Mouse (Mus musculus): ENCODE measurements around the gene Cmtm4. TPM values are rescaled to one million over a fixed set of nuclear protein-coding genes. Genes with fewer than 3 reads are reported as not detected.
A peak's percentile ranks its signal among the peaks of the same experiment; 100 is the strongest.

Gene Cmtm4
- polyA plus RNA-seq, 1 experiment from 2014 or later: 2.7 TPM

- WGBS: 83% methylated on average over 3 of the region's 3 CpGs
Measured at GRCm38 (mm10) chr8:104383977-104384376, 11.6 kb downstream of the Cmtm4 start.

GRCm38 (mm10) chr8:104383296-104383695, 12.3 kb downstream of the Cmtm4 start:
- no peaks in the 10 kb centered on the region for H3K36me3 ChIP-seq (ENCODE audit: control insufficient read depth, insufficient read depth, low read length)
- no peak overlapping the region for H3K9ac ChIP-seq (ENCODE audit: low read depth, low read length)
- H3K27ac ChIP-seq (ENCODE audit: low read length): no peak overlapping the region
- no peak overlapping the region for H3K4me3 ChIP-seq (ENCODE audit: low read depth, low read length)
- peaks cover 31% of the 10 kb centered on the region for H3K4me1 ChIP-seq (ENCODE audit: control insufficient read depth, insufficient read depth, low read length)
- no peaks in the 10 kb centered on the region for H3K27me3 ChIP-seq (ENCODE audit: control insufficient read depth, insufficient read depth, low read depth, low read length)
- no peak for ATAC-seq
- no peak overlapping the region for H3K4me2 ChIP-seq (ENCODE audit: low read length)
- WGBS: 81% methylated on average over 2 of the region's 2 CpGs
- H3K9me3 ChIP-seq (replicated peaks; ENCODE audit: control insufficient read depth, low read length, poor library complexity, severe bottlenecking): no peaks in the 10 kb centered on the region

More at GRCm38 (mm10) chr8:104383977-104384376, 11.6 kb downstream of the Cmtm4 start:
- H3K4me1 ChIP-seq (ENCODE audit: control insufficient read depth, insufficient read depth, low read length): peaks cover 31% of the 10 kb centered on the region
- H3K4me3 ChIP-seq (ENCODE audit: low read depth, low read length): no peak overlapping the region
- no peak overlapping the region for H3K27ac ChIP-seq (ENCODE audit: low read length)
- H3K27me3 ChIP-seq (ENCODE audit: control insufficient read depth, insufficient read depth, low read depth, low read length): no peaks in the 10 kb centered on the region
- no peak overlapping the region for H3K9ac ChIP-seq (ENCODE audit: low read depth, low read length)
- ATAC-seq: no peak
- no peaks in the 10 kb centered on the region for H3K36me3 ChIP-seq (ENCODE audit: control insufficient read depth, insufficient read depth, low read length)
- no peaks in the 10 kb centered on the region for H3K9me3 ChIP-seq (replicated peaks; ENCODE audit: control insufficient read depth, low read length, poor library complexity, severe bottlenecking)
- no peak overlapping the region for H3K4me2 ChIP-seq (ENCODE audit: low read length)

GRCm38 (mm10) chr8:104380961-104381411, 14.6 kb downstream of the Cmtm4 start:
- Histone ChIP-seq H3K27ac (ENCODE audit: low read length) (no peak overlapping the region), H3K9me3 (replicated peaks; ENCODE audit: control insufficient read depth, low read length, poor library complexity, severe bottlenecking) (no peaks in the 10 kb centered on the region), H3K4me3 (ENCODE audit: low read depth, low read length) (no peak overlapping the region), H3K4me1 (ENCODE audit: control insufficient read depth, insufficient read depth, low read length) (peaks cover 22% of the 10 kb centered on the region), H3K4me2 (ENCODE audit: low read length) (no peak overlapping the region), H3K36me3 (ENCODE audit: control insufficient read depth, insufficient read depth, low read length) (no peaks in the 10 kb centered on the region), H3K9ac (ENCODE audit: low read depth, low read length) (no peak overlapping the region), H3K27me3 (ENCODE audit: control insufficient read depth, insufficient read depth, low read depth, low read length) (no peaks in the 10 kb centered on the region)
- no peak for ATAC-seq
- WGBS: 86% methylated on average over 5 of the region's 5 CpGs

GRCm38 (mm10) chr8:104380269-104380668, 15.3 kb downstream of the Cmtm4 start:
- H3K4me1 ChIP-seq (ENCODE audit: control insufficient read depth, insufficient read depth, low read length): peaks cover 23% of the 10 kb centered on the region
- 93% methylated on average over 7 of the region's 7 CpGs for WGBS
- ATAC-seq: no peak
- H3K27me3 ChIP-seq (ENCODE audit: control insufficient read depth, insufficient read depth, low read depth, low read length): no peaks in the 10 kb centered on the region
- no peak overlapping the region for H3K4me2 ChIP-seq (ENCODE audit: low read length)
- no peaks in the 10 kb centered on the region for H3K9me3 ChIP-seq (replicated peaks; ENCODE audit: control insufficient read depth, low read length, poor library complexity, severe bottlenecking)
- H3K9ac ChIP-seq (ENCODE audit: low read depth, low read length): no peak overlapping the region
- H3K27ac ChIP-seq (ENCODE audit: low read length): no peak overlapping the region
- no peak overlapping the region for H3K4me3 ChIP-seq (ENCODE audit: low read depth, low read length)
- H3K36me3 ChIP-seq (ENCODE audit: control insufficient read depth, insufficient read depth, low read length): no peaks in the 10 kb centered on the region

GRCm38 (mm10) chr8:104379301-104379836, 16.2 kb downstream of the Cmtm4 start:
- Histone ChIP-seq H3K36me3 (ENCODE audit: control insufficient read depth, insufficient read depth, low read length) (no peaks in the 10 kb centered on the region), H3K27me3 (ENCODE audit: control insufficient read depth, insufficient read depth, low read depth, low read length) (no peaks in the 10 kb centered on the region), H3K4me1 (ENCODE audit: control insufficient read depth, insufficient read depth, low read length) (peaks cover 31% of the 10 kb centered on the region), H3K9me3 (replicated peaks; ENCODE audit: control insufficient read depth, low read length, poor library complexity, severe bottlenecking) (no peaks in the 10 kb centered on the region), H3K27ac (ENCODE audit: low read length) (no peak overlapping the region), H3K4me2 (ENCODE audit: low read length) (no peak overlapping the region), H3K4me3 (ENCODE audit: low read depth, low read length) (no peak overlapping the region), H3K9ac (ENCODE audit: low read depth, low read length) (no peak overlapping the region)
- 64% methylated on average over 10 of the region's 10 CpGs for WGBS
- ATAC-seq: no peak

- H3K9me3 ChIP-seq (replicated peaks; ENCODE audit: control insufficient read depth, low read length, poor library complexity, severe bottlenecking): no peaks in the 10 kb centered on the region
- H3K9ac ChIP-seq (ENCODE audit: low read depth, low read length): no peak overlapping the region
- no peak overlapping the region for H3K4me2 ChIP-seq (ENCODE audit: low read length)
- H3K36me3 ChIP-seq (ENCODE audit: control insufficient read depth, insufficient read depth, low read length): no peaks in the 10 kb centered on the region
- 0 out of 2 replicates have a peak overlapping the region, but pooled peaks have one; percentile 2 for H3K27ac ChIP-seq (ENCODE audit: low read length)
- H3K4me3 ChIP-seq (ENCODE audit: low read depth, low read length): no peak overlapping the region
- H3K27me3 ChIP-seq (ENCODE audit: control insufficient read depth, insufficient read depth, low read depth, low read length): no peaks in the 10 kb centered on the region
- H3K4me1 ChIP-seq (ENCODE audit: control insufficient read depth, insufficient read depth, low read length): peaks cover 26% of the 10 kb centered on the region
- 35% methylated on average over 11 of the region's 11 CpGs for WGBS
- no peak for ATAC-seq
Measured at GRCm38 (mm10) chr8:104376669-104377068, 18.9 kb downstream of the Cmtm4 start.

GRCm38 (mm10) chr8:104375959-104376358, 19.6 kb downstream of the Cmtm4 start:
- no peak overlapping the region for H3K4me2 ChIP-seq (ENCODE audit: low read length)
- H3K4me3 ChIP-seq (ENCODE audit: low read depth, low read length): no peak overlapping the region
- WGBS: 59% methylated on average over 5 of the region's 5 CpGs
- peak overlapping the region; percentile 25 for H3K27ac ChIP-seq (ENCODE audit: low read length)
- no peaks in the 10 kb centered on the region for H3K9me3 ChIP-seq (replicated peaks; ENCODE audit: control insufficient read depth, low read length, poor library complexity, severe bottlenecking)
- no peaks in the 10 kb centered on the region for H3K27me3 ChIP-seq (ENCODE audit: control insufficient read depth, insufficient read depth, low read depth, low read length)
- no peaks in the 10 kb centered on the region for H3K36me3 ChIP-seq (ENCODE audit: control insufficient read depth, insufficient read depth, low read length)
- H3K4me1 ChIP-seq (ENCODE audit: control insufficient read depth, insufficient read depth, low read length): peaks cover 26% of the 10 kb centered on the region
- no peak overlapping the region for H3K9ac ChIP-seq (ENCODE audit: low read depth, low read length)
- ATAC-seq: no peak

- peak overlapping the region; percentile 58 for H3K27ac ChIP-seq (ENCODE audit: low read length)
- no peaks in the 10 kb centered on the region for H3K36me3 ChIP-seq (ENCODE audit: control insufficient read depth, insufficient read depth, low read length)
- H3K27me3 ChIP-seq (ENCODE audit: control insufficient read depth, insufficient read depth, low read depth, low read length): no peaks in the 10 kb centered on the region
- no peak overlapping the region for H3K4me2 ChIP-seq (ENCODE audit: low read length)
- peak; percentile 15 for ATAC-seq
- no peak overlapping the region for H3K9ac ChIP-seq (ENCODE audit: low read depth, low read length)
- WGBS: 38% methylated on average over 14 of the region's 14 CpGs
- no peaks in the 10 kb centered on the region for H3K9me3 ChIP-seq (replicated peaks; ENCODE audit: control insufficient read depth, low read length, poor library complexity, severe bottlenecking)
- no peak overlapping the region for H3K4me3 ChIP-seq (ENCODE audit: low read depth, low read length)
- peaks cover 26% of the 10 kb centered on the region for H3K4me1 ChIP-seq (ENCODE audit: control insufficient read depth, insufficient read depth, low read length)
Measured at GRCm38 (mm10) chr8:104374864-104375846, 20.5 kb downstream of the Cmtm4 start.

- ATAC-seq: no peak
- H3K4me2 ChIP-seq (ENCODE audit: low read length): no peak overlapping the region
- H3K9ac ChIP-seq (ENCODE audit: low read depth, low read length): no peak overlapping the region
- H3K4me1 ChIP-seq (ENCODE audit: control insufficient read depth, insufficient read depth, low read length): peaks cover 26% of the 10 kb centered on the region
- no peak overlapping the region; the same call in 1 of the 2 replicates for H3K27ac ChIP-seq (ENCODE audit: low read length)
- 40% methylated on average over 11 of the region's 11 CpGs for WGBS
- no peaks in the 10 kb centered on the region for H3K27me3 ChIP-seq (ENCODE audit: control insufficient read depth, insufficient read depth, low read depth, low read length)
- H3K4me3 ChIP-seq (ENCODE audit: low read depth, low read length): no peak overlapping the region
- H3K36me3 ChIP-seq (ENCODE audit: control insufficient read depth, insufficient read depth, low read length): no peaks in the 10 kb centered on the region
- H3K9me3 ChIP-seq (replicated peaks; ENCODE audit: control insufficient read depth, low read length, poor library complexity, severe bottlenecking): no peaks in the 10 kb centered on the region
Measured at GRCm38 (mm10) chr8:104374269-104374668, 21.3 kb downstream of the Cmtm4 start.
